Mouse (Mus musculus) spleen, adult 2 months (tissue): ENCODE results near the gene Gm49361. TPM values are rescaled to one million over a fixed set of nuclear protein-coding genes. Genes with fewer than 3 reads are reported as not detected.
"Not testable (repeated sequence)": the region's sequence is repeated elsewhere in the genome, so short reads cannot be mapped to it uniquely, and the experiment has no call there.

Source experiments
- DNase-seq, 2 experiments: peaks; one replicate each; pipeline versions ENCODE4 v3.0.0 to v3.0.0-alpha.2; 2012 to 2021; ENCODE audit warnings: low spot score in 2 of 2, low read depth in 1 of 2
- H3K27ac ChIP-seq: fragments of 200-500 bp; 2 replicates; pipeline ENCODE4 v1.5.1; 2012; ENCODE audit warnings: low read length, inconsistent platforms; ENCODE audit not compliant: insufficient read depth
- H3K27me3 ChIP-seq: fragments of 200-500 bp; 2 replicates; pipeline ENCODE4 v1.6.1; 2012; ENCODE audit warnings: mild to moderate bottlenecking, moderate library complexity, low read length, inconsistent platforms; ENCODE audit not compliant: control insufficient read depth, insufficient read depth
- H3K36me3 ChIP-seq: fragments of 200-500 bp; 2 replicates; pipeline ENCODE4 v1.6.1; 2012; ENCODE audit warnings: mild to moderate bottlenecking, low read length, inconsistent platforms; ENCODE audit not compliant: control insufficient read depth, insufficient read depth
- H3K4me1 ChIP-seq: fragments of 200-500 bp; 2 replicates; pipeline ENCODE4 v1.6.1; 2011; ENCODE audit warnings: inconsistent platforms; ENCODE audit not compliant: control insufficient read depth, insufficient read depth, insufficient read length
- H3K4me3 ChIP-seq: fragments of 200-500 bp; 2 replicates; pipeline ENCODE4 v1.5.1; 2011; ENCODE audit warnings: mild to moderate bottlenecking, inconsistent platforms; ENCODE audit not compliant: insufficient read depth, insufficient read length; ENCODE audit errors: extremely low read depth
- CTCF ChIP-seq: fragments of 200-500 bp; IDR thresholded peaks from 2 replicates; pipeline ENCODE4 v1.5.1; 2011; ENCODE audit warnings: mild to moderate bottlenecking, inconsistent platforms; ENCODE audit not compliant: insufficient read depth, insufficient read length, insufficient replicate concordance; ENCODE audit errors: extremely low read depth
- POLR2A ChIP-seq: fragments of 200-500 bp; IDR thresholded peaks from 2 replicates; pipeline ENCODE4 v1.6.1; 2011; ENCODE audit warnings: low read depth, low read length, inconsistent platforms
- WGBS: fragments of 180-500 bp; shearing (Covaris S2); methylation state at CpG from one replicate; pipeline ENCODE4 v1.1.7; 2018; 5-methylcytosine and 5-hydroxymethylcytosine counted together
- polyA plus RNA-seq: library from polyadenylated mRNA; depleted of rRNA; stranded (reverse); fragments of >200 nt; gene quantifications from 2 replicates; pipeline ENCODE4 v1.2.3, GENCODE M21; 2012

Gm49361 gene
- polyA plus RNA-seq, 1 experiment = not detected

DNA sequence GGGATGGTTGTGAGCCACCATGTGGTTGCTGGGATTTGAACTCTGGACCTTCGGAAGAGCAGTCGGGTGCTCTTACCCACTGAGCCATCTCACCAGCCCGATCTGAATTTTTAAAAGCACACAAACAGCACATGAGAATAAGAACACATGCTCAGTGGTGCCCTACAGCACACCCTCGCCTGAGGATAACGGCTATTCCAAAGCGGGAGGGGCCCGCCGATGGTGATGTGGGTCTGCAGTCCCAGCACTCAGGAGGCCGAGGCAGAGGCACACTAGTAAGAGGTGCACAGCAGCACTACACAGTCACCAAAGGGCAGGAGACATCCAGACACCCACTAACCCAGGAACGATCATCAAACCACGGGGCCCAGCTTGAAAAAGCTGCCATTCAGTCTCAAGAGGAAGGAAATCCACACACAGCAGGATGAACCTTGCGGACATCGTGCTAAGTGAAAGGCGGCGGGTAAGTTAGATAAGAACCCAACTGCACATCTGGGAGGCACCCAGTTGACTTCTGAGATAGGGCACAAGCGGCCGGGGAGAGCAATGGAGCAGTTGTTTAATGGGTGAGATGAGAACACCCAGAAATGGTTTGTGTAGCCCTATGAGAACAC is 53.3 kb downstream of the Gm49361 start:
- Histone ChIP-seq H3K4me3 (no peak overlapping the region), H3K27ac (no peak overlapping the region), H3K27me3 (no peaks in the 10 kb centered on the region), H3K36me3 (peaks cover 38% of the 10 kb centered on the region), H3K4me1 (no peaks in the 10 kb centered on the region)
- 55% methylated on average over 17 of the region's 17 CpGs for WGBS
- no peak for DNase-seq
- TF ChIP-seq CTCF = no peak
- no peak for TF ChIP-seq POLR2A

DNA sequence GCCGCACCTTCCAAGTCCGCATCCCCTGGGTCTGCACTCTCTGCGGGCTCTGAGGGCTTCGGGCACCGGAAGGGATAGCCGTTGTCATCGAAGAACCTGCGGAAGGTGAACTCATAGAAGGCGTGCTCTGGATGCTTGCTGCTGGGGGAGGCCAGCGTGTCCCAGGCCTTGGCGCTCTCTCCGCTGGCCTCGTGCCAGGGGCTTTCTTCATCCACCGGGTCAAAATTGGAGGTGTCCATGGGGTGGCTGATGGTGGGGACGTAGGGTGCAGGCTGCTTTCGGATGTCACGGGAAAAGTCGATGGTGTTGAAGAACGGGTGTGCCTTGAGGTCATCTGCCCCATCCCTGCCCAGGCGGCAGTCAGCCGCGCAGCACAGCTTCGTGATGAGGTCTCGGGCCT is 54.6 kb downstream of the Gm49361 start:
- no peak for DNase-seq
- peaks cover 32% of the 10 kb centered on the region for H3K36me3 ChIP-seq
- no peaks in the 10 kb centered on the region for H3K27me3 ChIP-seq
- no peak overlapping the region for H3K27ac ChIP-seq
- H3K4me1 ChIP-seq = no peaks in the 10 kb centered on the region
- WGBS = 96% methylated on average over 24 of the region's 24 CpGs
- TF ChIP-seq POLR2A (no peak), CTCF (no peak)
- no peak overlapping the region for H3K4me3 ChIP-seq

DNA sequence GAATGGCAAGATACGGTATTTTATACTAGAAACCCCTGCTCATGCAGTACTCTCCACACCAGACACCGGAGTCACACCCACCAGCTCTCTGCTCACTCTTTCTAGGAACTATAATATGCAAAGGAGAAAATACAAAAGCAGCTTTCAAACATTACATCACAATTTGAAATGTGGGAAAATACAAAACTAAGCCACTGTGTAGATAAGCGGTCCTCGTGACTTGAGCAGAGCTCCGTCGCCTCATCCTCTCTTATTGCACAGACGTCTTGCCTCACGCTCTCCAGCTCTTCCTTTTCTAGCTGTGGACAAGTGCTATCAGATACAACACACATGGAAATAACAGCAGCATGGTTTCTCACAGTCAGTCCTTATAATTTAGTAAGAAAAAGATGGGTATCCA is 55.2 kb downstream of the Gm49361 start:
- Histone ChIP-seq H3K4me1 (no peaks in the 10 kb centered on the region), H3K27ac (no peak overlapping the region), H3K27me3 (no peaks in the 10 kb centered on the region), H3K36me3 (peaks cover 26% of the 10 kb centered on the region), H3K4me3 (no peak overlapping the region)
- no peak for DNase-seq
- WGBS = 81% methylated on average over 8 of the region's 8 CpGs
- TF ChIP-seq CTCF = no peak
- no peak for TF ChIP-seq POLR2A

DNA sequence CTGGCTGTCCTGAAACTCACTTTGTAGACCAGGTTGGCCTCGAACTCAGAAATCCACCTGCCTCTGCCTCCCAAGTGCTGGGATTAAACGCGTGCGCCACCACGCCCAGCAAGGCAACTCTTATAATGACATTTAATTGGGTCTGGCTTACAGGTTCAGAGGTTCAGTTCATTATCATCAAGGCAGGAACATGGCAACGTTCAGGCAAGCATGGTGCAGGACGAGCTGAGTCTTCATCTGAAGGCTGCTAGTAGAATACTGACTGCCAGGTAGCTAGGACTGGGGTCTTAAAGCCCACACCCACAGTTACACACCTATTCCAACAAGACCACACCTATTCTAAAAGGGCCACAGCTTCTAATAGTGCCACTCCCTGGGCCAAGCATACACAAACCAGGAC is 57.8 kb downstream of the Gm49361 start:
- not testable (repeated sequence) for H3K4me1 ChIP-seq, H3K27me3 ChIP-seq, DNase-seq, H3K4me3 ChIP-seq, H3K27ac ChIP-seq
- 94% methylated on average over 7 of the region's 7 CpGs for WGBS
- peaks cover 12% of the 10 kb centered on the region for H3K36me3 ChIP-seq

DNA sequence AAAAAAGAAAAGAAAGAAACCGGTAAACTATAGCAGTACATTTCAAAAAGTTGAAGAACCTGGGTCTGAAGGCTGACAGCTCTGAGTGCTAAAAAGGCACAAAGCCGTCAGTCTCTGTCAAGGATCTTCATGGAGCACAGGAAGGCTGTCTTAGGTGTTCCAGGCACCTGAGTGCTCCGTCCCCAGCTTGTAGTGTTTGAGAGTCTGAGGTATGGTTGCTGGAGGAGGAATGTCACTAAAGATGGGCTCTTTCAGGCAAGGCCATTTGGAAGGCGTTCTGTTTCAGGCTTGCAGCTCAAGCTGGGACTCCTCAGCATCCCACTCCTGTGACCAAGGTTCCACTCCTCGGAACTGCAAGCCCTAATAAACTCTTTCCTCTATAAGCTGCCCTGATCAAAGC is 58.5 kb downstream of the Gm49361 start:
- H3K4me1 ChIP-seq = no peaks in the 10 kb centered on the region
- peaks cover 9% of the 10 kb centered on the region for H3K36me3 ChIP-seq
- TF ChIP-seq POLR2A (no peak), CTCF (no peak)
- H3K4me3 ChIP-seq = no peak overlapping the region
- 94% methylated on average over 5 of the region's 5 CpGs for WGBS
- no peak for DNase-seq
- H3K27me3 ChIP-seq = no peaks in the 10 kb centered on the region
- H3K27ac ChIP-seq = no peak overlapping the region

DNA sequence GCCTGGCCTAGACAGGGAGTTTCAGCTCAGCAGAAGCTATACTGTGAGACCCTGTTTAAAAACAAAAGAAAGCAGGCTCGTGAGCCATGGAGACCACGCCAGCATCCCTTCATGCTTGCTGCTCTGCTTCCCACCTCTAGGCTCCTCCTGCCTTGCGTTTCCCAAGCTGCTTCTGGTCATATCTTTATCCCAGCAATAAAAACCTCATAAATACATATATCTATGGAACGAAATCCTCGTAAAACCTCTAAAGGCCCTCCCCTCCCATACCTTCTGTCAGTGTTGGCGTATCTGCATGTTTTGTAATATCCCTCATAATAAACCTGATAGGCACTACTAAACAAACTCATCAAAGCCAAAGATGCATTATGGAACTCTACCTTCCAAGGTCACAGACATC is 59.3 kb downstream of the Gm49361 start:
- Histone ChIP-seq H3K27ac (no peak overlapping the region), H3K27me3 (no peaks in the 10 kb centered on the region), H3K4me1 (no peaks in the 10 kb centered on the region), H3K36me3 (peaks cover 9% of the 10 kb centered on the region), H3K4me3 (no peak overlapping the region)
- TF ChIP-seq CTCF (no peak), POLR2A (no peak)
- DNase-seq = no peak
- 89% methylated on average over 6 of the region's 6 CpGs for WGBS

DNA sequence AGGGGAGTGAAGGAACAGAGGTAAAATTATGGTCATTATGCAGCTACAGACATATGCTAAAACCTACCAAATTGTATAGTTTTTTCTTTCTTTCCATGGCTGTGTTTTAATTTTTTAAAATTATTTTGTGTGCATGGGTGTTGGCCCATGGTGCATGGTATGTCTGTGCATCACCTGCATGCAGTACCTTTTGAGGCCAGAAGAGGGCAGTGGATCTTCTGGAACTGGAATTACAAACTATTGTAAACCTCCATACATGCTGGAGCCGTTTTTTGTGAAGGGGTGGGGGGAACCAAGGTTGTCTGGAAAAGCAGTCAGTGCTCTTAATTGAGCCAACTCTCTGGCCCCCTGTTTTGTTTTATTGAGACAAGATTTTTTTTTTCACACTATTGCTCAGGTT is 61.3 kb downstream of the Gm49361 start:
- H3K27me3 ChIP-seq = no peaks in the 10 kb centered on the region
- DNase-seq = peak; percentile 38 to 73
- no peak for TF ChIP-seq POLR2A
- TF ChIP-seq CTCF = peak; percentile 66; the same call in 1 of the 2 replicates
- 0% methylated on average over 1 of the region's 1 CpGs for WGBS
- H3K4me3 ChIP-seq = no peak overlapping the region
- H3K4me1 ChIP-seq = no peaks in the 10 kb centered on the region
- H3K36me3 ChIP-seq = no peaks in the 10 kb centered on the region; the same call in 1 of the 2 replicates
- no peak overlapping the region for H3K27ac ChIP-seq

DNA sequence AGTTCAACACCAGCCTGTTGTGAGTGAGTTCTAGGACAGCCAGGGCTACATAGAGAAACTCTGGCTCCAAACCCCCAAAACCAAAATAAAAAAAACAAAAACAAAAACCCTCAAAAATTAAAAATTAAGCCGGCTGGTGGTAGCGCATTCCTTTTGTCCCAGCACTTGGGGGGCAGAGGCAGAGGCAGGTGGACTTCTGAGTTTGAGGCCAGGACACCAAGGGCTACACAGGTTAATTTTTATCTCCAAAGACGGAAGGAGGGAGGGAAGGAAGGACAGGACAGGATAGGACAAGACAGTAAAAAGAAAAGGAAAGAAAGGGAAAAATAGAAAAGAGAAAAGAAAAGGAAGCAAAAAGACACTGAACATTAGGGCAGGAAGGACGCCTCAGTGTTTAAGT is 63.2 kb downstream of the Gm49361 start:
- no peaks in the 10 kb centered on the region for H3K36me3 ChIP-seq
- H3K27me3 ChIP-seq = no peaks in the 10 kb centered on the region
- no peak overlapping the region for H3K4me3 ChIP-seq
- no peaks in the 10 kb centered on the region for H3K4me1 ChIP-seq
- TF ChIP-seq POLR2A (no peak), CTCF (no peak)
- no peak for DNase-seq
- no peak overlapping the region for H3K27ac ChIP-seq
- WGBS = 94% methylated on average over 4 of the region's 4 CpGs
